Mouse (Mus musculus) lung, postnatal 0 days (tissue): ENCODE measurements around the gene Slc2a4. TPM values are rescaled to one million over a fixed set of nuclear protein-coding genes. Genes with fewer than 3 reads are reported as not detected.

ENCODE experiments used
- ATAC-seq: fragments of 200-750 bp; cut with Nextera tagmentation; 2 replicates; pipeline ENCODE4 v1.8.0; 2017; ENCODE audit warnings: moderate library complexity
- DNase-seq: peaks from one replicate; pipeline ENCODE4 v3.0.0-alpha.2; 2016; ENCODE audit warnings: low spot score
- H3K27ac ChIP-seq: fragments of 300-500 bp; sonication (generic); 2 replicates; pipeline ENCODE4 v1.5.1; 2014; ENCODE audit warnings: antibody characterized with exemption, mild to moderate bottlenecking, low read length, mixed read lengths
- H3K27me3 ChIP-seq: fragments of 300-500 bp; sonication (generic); replicated peaks from 2 replicates; pipeline ENCODE4 v1.6.1; 2014; ENCODE audit warnings: low read length, mixed read lengths; ENCODE audit not compliant: insufficient read depth
- H3K36me3 ChIP-seq: fragments of 300-500 bp; sonication (generic); 2 replicates; pipeline ENCODE4 v1.6.1; 2014; ENCODE audit warnings: low read length, mixed read lengths; ENCODE audit not compliant: insufficient read depth
- H3K4me1 ChIP-seq: fragments of 300-500 bp; sonication (generic); 2 replicates; pipeline ENCODE4 v1.6.1; 2014; ENCODE audit warnings: antibody characterized with exemption, low read depth, low read length, mixed read lengths; ENCODE audit not compliant: insufficient read depth
- H3K4me2 ChIP-seq: fragments of 300-500 bp; sonication (generic); replicated peaks from 2 replicates; pipeline ENCODE4 v1.6.1; 2014; ENCODE audit warnings: low read depth, mild to moderate bottlenecking, low read length, moderate library complexity, mixed read lengths
- H3K4me3 ChIP-seq: fragments of 300-500 bp; sonication (generic); 2 replicates; pipeline ENCODE4 v1.5.1; 2014; ENCODE audit warnings: low read depth, low read length
- H3K9ac ChIP-seq: fragments of 300-500 bp; sonication (generic); replicated peaks from 2 replicates; pipeline ENCODE4 v1.6.1; 2014; ENCODE audit warnings: low read depth, mild to moderate bottlenecking
- H3K9me3 ChIP-seq: fragments of 300-500 bp; sonication (generic); 2 replicates; pipeline ENCODE4 v1.6.1; 2016; ENCODE audit warnings: low read length, mixed read lengths
- CTCF ChIP-seq: IDR thresholded peaks from 2 replicates; pipeline ENCODE4 v1.5.1; 2016; ENCODE audit warnings: antibody characterized with exemption, mild to moderate bottlenecking
- EP300 ChIP-seq: IDR thresholded peaks from 2 replicates; pipeline ENCODE4 v1.6.1; 2016; ENCODE audit warnings: antibody characterized with exemption, mild to moderate bottlenecking, control low read depth
- WGBS: fragments of 180-500 bp; shearing (Covaris S2); extraction: QIAGEN DNeasy Blood & Tissue Kit; methylation state at CpG from one replicate; pipeline ENCODE4 v1.1.7; 2014; 5-methylcytosine and 5-hydroxymethylcytosine counted together
- polyA plus RNA-seq: library from polyadenylated mRNA; unstranded; fragments of >200 nt; fragmentation: Nextera tagmentation; extraction: Ambion mirVana; gene quantifications from 2 replicates; pipeline ENCODE4 v1.2.1, GENCODE M21; 2015

Gene Slc2a4
- polyA plus RNA-seq, 1 experiment from 2014 or later: 3.7 TPM

DNA sequence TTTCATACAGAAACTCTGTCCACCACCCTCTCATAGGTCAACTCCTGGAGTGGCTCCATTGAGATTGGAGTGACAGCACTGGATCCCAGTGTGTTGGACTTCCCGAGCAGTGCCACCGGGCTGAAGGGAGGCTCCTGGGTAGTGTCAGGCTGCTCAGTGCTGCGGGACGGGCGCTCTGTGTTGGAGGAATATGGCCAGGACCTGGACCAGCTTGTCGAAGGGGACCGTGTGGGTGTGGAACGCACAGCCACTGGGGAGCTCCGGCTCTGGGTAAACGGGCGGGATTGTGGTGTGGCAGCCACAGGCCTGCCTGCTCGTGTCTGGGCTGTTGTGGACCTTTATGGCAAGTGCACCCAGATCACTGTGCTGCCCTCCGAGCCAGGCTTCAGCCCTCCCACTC lies 45.0 kb downstream of the Slc2a4 start:
- 0 out of 2 replicates have a peak overlapping the region, but pooled peaks have one; percentile 82 for H3K4me3 ChIP-seq
- ATAC-seq (no peak), DNase-seq (no peak)
- TF ChIP-seq EP300 (no peak), CTCF (no peak)
- 79% methylated on average over 13 of the region's 13 CpGs for WGBS
- no peak overlapping the region for H3K9ac ChIP-seq
- no peaks in the 10 kb centered on the region for H3K9me3 ChIP-seq
- no peaks in the 10 kb centered on the region for H3K27me3 ChIP-seq
- H3K4me2 ChIP-seq: peak overlapping the region; percentile 73
- H3K36me3 ChIP-seq: peaks cover 31% of the 10 kb centered on the region
- 0 out of 2 replicates have a peak overlapping the region, but pooled peaks have one; percentile 93 for H3K27ac ChIP-seq
- no peaks in the 10 kb centered on the region for H3K4me1 ChIP-seq

DNA sequence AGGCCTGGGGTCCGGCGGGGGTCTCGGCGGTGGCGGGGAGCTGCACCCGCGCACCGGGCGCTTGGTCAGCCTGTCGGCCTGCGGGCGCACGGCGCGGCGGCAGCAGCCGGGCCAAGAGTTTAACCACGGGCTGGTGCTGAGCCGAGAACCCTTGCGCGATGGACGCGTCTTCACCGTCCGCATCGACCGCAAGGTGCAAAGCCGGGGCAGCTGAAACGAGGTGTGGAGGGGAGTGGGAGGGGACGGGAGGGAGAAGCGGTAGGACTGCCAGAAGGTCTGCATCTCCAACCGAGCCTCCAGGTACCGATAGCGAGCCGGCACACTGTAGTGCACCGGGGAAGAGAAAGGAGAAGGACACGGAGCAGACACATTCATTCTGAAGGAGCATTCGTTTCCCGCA lies 46.0 kb downstream of the Slc2a4 start:
- TF ChIP-seq CTCF (peak; percentile 7; the same call in 1 of the 2 replicates), EP300 (no peak)

DNA sequence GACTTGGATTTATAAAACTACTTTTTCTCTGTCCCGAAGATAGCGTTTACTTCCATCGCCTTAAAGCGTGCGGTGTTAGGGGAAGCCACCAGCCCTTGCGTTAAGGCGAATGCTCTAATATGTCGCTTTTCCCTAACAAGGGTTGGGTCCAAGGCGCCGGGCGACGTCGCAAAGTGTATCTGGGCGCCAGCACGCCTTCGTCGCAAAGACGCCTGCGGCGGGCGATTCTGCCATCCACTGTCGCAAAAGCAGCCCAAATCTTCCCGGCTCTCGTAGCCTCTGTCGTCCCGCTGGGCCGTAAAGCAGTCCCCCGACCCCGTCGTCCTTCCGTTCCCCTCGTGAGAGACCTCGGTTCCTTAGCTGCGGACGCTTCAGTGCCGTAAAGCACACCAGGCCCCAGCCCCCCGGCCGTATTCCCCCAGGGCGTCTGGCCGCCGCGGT lies 46.6 kb downstream of the Slc2a4 start:
- peak; percentile 86 for ATAC-seq
- Histone ChIP-seq H3K4me3 (peak overlapping the region; percentile 82), H3K27me3 (no peaks in the 10 kb centered on the region), H3K27ac (peak overlapping the region; percentile 93), H3K4me2 (peak overlapping the region; percentile 73), H3K9ac (peak overlapping the region; percentile 65), H3K4me1 (no peaks in the 10 kb centered on the region), H3K36me3 (peaks cover 15% of the 10 kb centered on the region), H3K9me3 (no peaks in the 10 kb centered on the region)
- TF ChIP-seq CTCF: no peak
- TF ChIP-seq EP300: peak; percentile 4; the same call in 1 of the 2 replicates
- under 1% methylated on average over 39 of the region's 42 CpGs for WGBS
- DNase-seq: peak; percentile 99

More for the DNA sequence above, 46.0 kb downstream of the Slc2a4 start:
- WGBS: under 1% methylated on average over 26 of the region's 39 CpGs
- no peak for ATAC-seq
- peaks cover 21% of the 10 kb centered on the region for H3K36me3 ChIP-seq
- peak overlapping the region; percentile 73 for H3K4me2 ChIP-seq
- no peaks in the 10 kb centered on the region for H3K4me1 ChIP-seq
- H3K4me3 ChIP-seq: peak overlapping the region; percentile 82
- H3K9ac ChIP-seq: peak overlapping the region; percentile 65
- DNase-seq: peak; percentile 21
- no peaks in the 10 kb centered on the region for H3K27me3 ChIP-seq
- no peaks in the 10 kb centered on the region for H3K9me3 ChIP-seq
- H3K27ac ChIP-seq: peak overlapping the region; percentile 93

DNA sequence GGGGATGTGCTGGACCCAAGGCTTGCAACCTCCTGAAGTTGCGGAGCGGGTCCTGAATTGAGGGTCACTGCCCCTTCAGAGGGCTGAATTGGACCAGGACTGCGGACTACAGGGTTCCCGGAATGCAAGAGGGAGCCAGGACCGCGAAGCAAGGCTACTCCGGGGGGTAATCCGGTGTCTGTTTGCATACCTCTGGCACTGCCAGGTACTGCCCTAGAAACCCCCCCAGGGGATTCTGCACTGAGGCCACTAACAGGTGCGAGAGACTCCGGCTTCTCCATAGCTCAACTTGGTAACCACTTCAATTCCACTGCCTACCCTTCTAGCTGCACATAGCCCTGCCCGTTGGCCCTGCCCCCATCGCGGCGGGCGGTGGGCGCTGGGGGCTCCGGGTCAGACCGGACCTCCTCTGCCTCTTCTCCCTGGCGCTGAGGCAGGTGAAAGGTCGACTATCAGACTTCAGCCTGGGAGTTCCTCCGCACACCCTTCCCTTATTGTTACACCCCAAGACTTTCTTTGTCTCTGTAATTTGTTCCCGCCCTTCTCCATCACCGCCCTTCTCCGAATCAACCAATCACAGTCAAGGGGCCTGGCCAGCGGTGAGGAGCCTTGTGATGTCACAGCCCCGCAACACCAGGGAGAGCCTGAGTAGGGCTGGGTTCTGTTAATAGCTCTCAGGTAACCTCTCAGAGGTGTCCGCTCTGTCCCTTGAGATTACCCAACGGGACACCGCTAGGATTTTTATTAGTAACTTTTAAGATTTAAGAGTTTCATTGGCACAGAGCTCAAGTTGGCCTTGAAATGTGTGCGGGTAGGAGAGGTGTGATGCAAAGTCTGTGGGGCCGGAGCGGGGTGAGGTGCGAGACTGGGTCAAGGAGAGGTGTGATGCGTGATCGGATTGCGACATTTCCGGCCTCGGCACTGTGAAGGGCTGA lies 47.2 kb downstream of the Slc2a4 start, which contains the start of the genes 2810408A11Rik and Neurl4:
TSS of gene 2810408A11Rik (minus strand) at position 517 of the 935 bp plus-strand sequence.
TSS of gene Neurl4 (plus strand) at position 602 of the 935 bp plus-strand sequence.
- peak; percentile 42; the same call in 1 of the 2 replicates for TF ChIP-seq EP300
- no peak for TF ChIP-seq CTCF
- ATAC-seq: peak; percentile 93

DNA sequence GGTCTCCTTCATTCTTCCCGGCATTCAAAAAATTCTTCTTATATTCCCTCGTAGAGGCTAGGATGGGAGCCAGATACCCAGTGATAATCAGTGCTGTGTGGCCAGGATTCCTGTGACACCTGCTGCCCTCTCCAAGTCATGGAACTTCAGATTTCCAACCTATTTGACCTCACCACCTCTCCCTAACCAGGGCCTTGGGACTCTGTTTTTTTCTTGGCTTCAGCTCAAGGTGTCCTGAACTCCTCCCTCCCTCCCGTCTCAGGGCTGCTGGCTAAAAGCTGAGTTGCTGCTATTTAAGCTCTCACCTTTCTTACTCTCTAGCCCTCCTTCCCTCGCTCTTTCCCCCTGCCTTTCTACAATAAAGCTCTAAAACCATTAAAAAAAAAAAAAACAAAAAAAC lies 48.1 kb downstream of the Slc2a4 start:
- no peaks in the 10 kb centered on the region for H3K4me1 ChIP-seq
- H3K27ac ChIP-seq: no peak overlapping the region
- TF ChIP-seq EP300 (no peak), CTCF (no peak)
- ATAC-seq: no peak
- no peaks in the 10 kb centered on the region for H3K27me3 ChIP-seq
- WGBS: 28% methylated on average over 4 of the region's 4 CpGs
- DNase-seq: peak; percentile 54
- peak overlapping the region; percentile 73; the same call in 1 of the 2 replicates for H3K4me2 ChIP-seq
- H3K4me3 ChIP-seq: peak overlapping the region; percentile 82; the same call in 1 of the 2 replicates
- H3K9ac ChIP-seq: no peak overlapping the region
- H3K9me3 ChIP-seq: no peaks in the 10 kb centered on the region
- peaks cover 3% of the 10 kb centered on the region; the same call in 1 of the 2 replicates for H3K36me3 ChIP-seq

More for the DNA sequence above, 47.2 kb downstream of the Slc2a4 start, which contains the start of the genes 2810408A11Rik and Neurl4:
- H3K4me3 ChIP-seq: peak within 1 kb of the TSS; percentile 82
- peak within 1 kb of the TSS; percentile 73 for H3K4me2 ChIP-seq
- H3K36me3 ChIP-seq: peaks cover 8% of the 10 kb centered on the region; the same call in 1 of the 2 replicates
- H3K27ac ChIP-seq: peak within 1 kb of the TSS; percentile 93
- peak within 1 kb of the TSS; percentile 65 for H3K9ac ChIP-seq
- no peaks in the 10 kb centered on the region for H3K27me3 ChIP-seq
- no peaks in the 10 kb centered on the region for H3K9me3 ChIP-seq
- no peaks in the 10 kb centered on the region for H3K4me1 ChIP-seq
- DNase-seq: peak; percentile 99
- WGBS: under 1% methylated on average over 37 of the region's 38 CpGs

DNA sequence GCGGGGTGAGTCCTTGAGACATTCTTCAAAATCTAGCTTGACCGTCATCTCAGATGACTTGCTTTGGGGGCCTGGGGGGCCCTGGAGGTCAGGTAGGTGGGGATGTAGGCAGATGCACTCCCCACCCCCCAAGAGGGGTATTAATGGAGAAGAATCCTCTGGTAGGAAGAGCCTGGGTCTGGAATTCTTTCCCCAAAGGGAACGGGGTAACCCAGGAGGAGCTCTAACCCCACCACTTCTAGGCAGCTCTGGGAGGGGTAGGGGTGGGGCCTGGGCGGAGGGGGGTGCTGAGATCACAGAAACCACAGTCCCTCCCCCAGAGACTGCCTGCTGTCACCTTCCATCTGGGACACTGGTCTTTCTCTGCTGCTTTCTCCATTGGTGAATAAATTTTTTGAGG lies 52.7 kb downstream of the Slc2a4 start, which contains the start of gene Acap1:
TSS of gene Acap1 (minus strand) at position 249 of the 400 bp plus-strand sequence.
- Histone ChIP-seq H3K27ac (no peak within 1 kb of the TSS), H3K4me3 (no peak within 1 kb of the TSS), H3K4me1 (peaks cover 9% of the 10 kb centered on the region; the same call in 1 of the 2 replicates), H3K9ac (no peak within 1 kb of the TSS), H3K36me3 (no peaks in the 10 kb centered on the region), H3K9me3 (no peaks in the 10 kb centered on the region), H3K4me2 (no peak within 1 kb of the TSS), H3K27me3 (no peaks in the 10 kb centered on the region)
- 72% methylated on average over 4 of the region's 4 CpGs for WGBS
- DNase-seq (no peak), ATAC-seq (no peak)
- TF ChIP-seq EP300 (no peak), CTCF (no peak)
